Mouse (Mus musculus): ENCODE data around the gene Trip11.
"Not testable (repeated sequence)": the region's sequence is repeated elsewhere in the genome, so short reads cannot be mapped to it uniquely, and the experiment has no call there.

The Trip11 gene

GRCm38 (mm10) chr12:101912626-101913490 lies at the start of gene Trip11:
Gene Trip11 (minus strand): TSS chr12:101913267.
- DNase-seq (ENCODE audit: low read depth), result no peak

DNA sequence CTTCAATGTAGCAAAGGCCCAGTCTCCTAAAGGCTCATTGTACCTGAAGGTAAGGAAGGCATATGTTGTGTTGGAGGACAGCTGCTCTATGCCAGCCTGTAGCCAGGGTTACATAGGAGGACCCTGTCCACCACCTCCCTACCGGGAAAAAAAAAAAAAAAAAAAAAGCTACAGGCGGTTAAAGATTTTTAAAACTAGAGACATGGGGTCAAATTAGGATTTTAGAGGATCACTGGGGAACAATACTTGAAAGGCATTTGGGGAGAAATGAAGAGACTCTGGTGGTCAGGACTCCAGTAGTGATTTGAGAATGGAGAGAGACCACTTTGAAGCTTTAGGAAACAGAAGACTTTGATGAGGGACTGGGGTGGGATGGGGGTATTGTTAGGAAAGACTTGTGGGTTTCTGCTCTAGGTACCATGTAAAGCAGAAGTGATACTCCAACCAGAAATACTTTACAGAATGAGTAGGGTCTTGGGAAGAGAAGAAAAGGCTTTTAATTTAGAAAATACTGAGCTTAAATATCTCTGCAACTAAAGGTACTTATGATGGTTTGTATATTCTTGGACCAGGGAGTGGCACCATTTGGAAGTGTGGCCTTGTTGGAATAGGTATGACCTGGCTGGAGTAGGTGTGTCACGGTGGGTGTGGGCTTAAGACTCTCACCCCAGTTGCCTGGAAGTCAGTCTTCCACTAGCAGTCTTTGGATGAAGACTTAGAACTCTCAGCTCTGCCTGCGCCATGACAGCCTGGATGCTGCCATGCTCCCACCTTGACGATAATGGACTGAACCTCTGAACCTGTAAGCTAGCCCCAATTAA lies 46.1 kb upstream of the Trip11 start:
- not testable (repeated sequence) for DNase-seq (ENCODE audit: low read depth)

- no peak for DNase-seq (ENCODE audit: low read depth)
Observed at GRCm38 (mm10) chr12:101958556-101958955, 45.5 kb upstream of the Trip11 start.

GRCm38 (mm10) chr12:101957942-101958544 lies 45.0 kb upstream of the Trip11 start, which contains the start of gene Atxn3:
Gene Atxn3 (minus strand): TSS chr12:101958246.
- DNase-seq (ENCODE audit: low read depth), result peak; percentile 87

- no peak for DNase-seq (ENCODE audit: low read depth)
Observed at GRCm38 (mm10) chr12:101957079-101957941, 44.2 kb upstream of the Trip11 start.

DNA sequence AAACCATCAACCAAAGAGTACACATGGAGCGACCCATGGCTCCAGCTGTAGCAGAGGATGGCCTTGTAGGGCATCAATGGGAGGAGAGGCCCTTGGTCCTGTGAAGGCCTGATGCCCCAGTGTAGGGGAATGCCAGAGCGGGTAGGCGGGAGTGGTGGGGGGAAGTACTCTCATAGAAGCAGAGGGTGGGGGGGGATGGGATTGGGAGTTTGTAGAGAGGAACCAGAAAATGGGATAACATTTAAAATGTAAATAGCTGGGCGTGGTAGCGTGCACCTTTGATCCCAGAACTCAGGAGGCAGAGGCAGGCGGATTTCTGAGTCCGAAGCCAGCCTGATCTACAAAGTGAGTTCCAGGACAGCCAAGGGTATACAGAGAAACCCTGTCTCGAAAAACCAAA lies 42.8 kb upstream of the Trip11 start:
- not testable (repeated sequence) for DNase-seq (ENCODE audit: low read depth)

GRCm38 (mm10) chr12:101948801-101949200 lies 35.7 kb upstream of the Trip11 start:
- DNase-seq (ENCODE audit: low read depth), result no peak

DNA sequence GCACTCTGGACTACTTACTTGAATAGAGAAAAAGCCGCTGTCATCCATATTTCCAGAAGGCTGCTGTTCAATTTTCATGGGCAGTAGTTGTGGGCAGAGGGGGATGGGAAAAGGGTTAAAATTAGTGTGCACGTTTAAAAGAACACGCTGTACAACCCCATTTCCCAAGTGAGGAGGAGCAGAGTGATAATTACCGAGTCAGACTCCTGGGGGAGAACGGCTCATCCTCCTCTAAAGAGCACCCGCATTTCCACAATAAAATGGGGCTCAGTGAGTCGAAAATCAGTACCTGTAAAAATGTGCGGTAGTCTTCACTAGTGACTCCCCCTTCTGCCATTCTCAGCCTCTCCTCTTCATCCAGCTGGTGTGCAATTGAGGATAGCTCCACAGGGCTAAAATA lies 34.9 kb upstream of the Trip11 start:
- DNase-seq (ENCODE audit: low read depth), result no peak

- DNase-seq (ENCODE audit: low read depth), result no peak
Observed at GRCm38 (mm10) chr12:101937572-101937971, 24.5 kb upstream of the Trip11 start.

GRCm38 (mm10) chr12:101935223-101935622 lies 22.2 kb upstream of the Trip11 start:
- DNase-seq (ENCODE audit: low read depth), result no peak

- no peak for DNase-seq (ENCODE audit: low read depth)
Observed at GRCm38 (mm10) chr12:101928423-101928822, 15.4 kb upstream of the Trip11 start.

- no peak for DNase-seq (ENCODE audit: low read depth)
Observed at GRCm38 (mm10) chr12:101922313-101922712, 9.2 kb upstream of the Trip11 start.

GRCm38 (mm10) chr12:101919847-101920246 lies 6.8 kb upstream of the Trip11 start:
- DNase-seq (ENCODE audit: low read depth), result no peak

DNA sequence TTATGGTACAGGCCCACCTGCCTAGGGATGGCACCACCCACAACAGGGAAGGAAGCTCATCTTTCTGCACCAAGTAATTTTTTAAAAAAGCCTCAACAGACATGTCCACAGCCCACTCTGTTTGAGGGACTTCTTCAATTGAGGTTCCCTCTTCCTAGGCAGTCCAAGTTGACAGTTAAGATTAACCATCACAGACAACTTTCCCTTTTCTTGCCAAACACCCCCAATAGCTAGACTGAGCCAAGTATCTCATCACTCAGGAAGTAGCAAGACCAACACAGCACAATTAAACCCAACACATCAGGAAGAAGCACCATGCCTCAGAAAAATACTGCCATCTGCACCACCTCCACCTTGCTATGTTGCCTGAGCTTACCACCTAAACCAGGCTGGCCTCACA lies 4.1 kb upstream of the Trip11 start:
- no peak for DNase-seq (ENCODE audit: low read depth)

- DNase-seq (ENCODE audit: low read depth), result no peak
Observed at GRCm38 (mm10) chr12:101911346-101911745, 1.7 kb downstream of the Trip11 start.

GRCm38 (mm10) chr12:101910360-101910759 lies 2.7 kb downstream of the Trip11 start:
- DNase-seq (ENCODE audit: low read depth), result no peak

- DNase-seq (ENCODE audit: low read depth), result no peak
Observed at GRCm38 (mm10) chr12:101905817-101906216, 7.2 kb downstream of the Trip11 start.

- no peak for DNase-seq (ENCODE audit: low read depth)
Observed at GRCm38 (mm10) chr12:101904906-101905305, 8.2 kb downstream of the Trip11 start.

- no peak for DNase-seq (ENCODE audit: low read depth)
Observed at GRCm38 (mm10) chr12:101904170-101904569, 8.9 kb downstream of the Trip11 start.

DNA sequence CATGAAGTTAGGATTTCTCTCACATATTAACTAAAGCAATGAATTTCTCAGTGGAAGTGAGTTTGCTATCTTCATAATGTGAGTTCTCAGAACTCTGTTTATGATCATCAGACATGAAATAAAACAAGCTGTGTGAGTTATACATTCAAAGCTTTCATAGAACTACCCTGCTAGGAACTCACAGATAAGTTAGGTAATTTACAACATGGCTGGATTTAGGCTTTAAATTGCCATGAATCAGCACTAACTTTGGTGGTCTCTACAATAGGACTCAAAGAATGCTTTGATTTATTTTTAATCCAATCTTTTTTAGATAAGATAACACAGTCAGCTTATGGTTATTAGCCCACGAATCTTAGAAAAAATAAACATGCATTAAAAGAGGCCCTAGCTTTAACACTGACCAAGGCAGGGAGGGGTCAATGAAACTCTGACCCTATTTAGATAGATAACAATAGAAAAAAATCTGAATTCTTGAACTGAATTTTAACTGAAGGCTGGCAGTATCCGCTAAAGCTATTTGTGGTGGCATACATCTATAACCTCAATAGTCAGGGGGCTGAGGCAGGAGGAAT lies 13.3 kb downstream of the Trip11 start:
- DNase-seq (ENCODE audit: low read depth), result no peak

- no peak for DNase-seq (ENCODE audit: low read depth)
Observed at GRCm38 (mm10) chr12:101898966-101899365, 14.1 kb downstream of the Trip11 start.

All from fibroblast of lung, adult 2 months (primary cell).